Mouse (Mus musculus): ENCODE measurements around the gene Gm17359.

Gene Gm17359

GRCm38 (mm10) chr3:79475980-79476379, 139.5 kb downstream of the Gm17359 start:
- DNase-seq (ENCODE audit: low spot score in 2 of 2), result no peak

GRCm38 (mm10) chr3:79478400-79478799, 141.9 kb downstream of the Gm17359 start:
- no peak for DNase-seq (ENCODE audit: low spot score in 2 of 2)

- DNase-seq (ENCODE audit: low spot score in 2 of 2), result no peak
Measured at GRCm38 (mm10) chr3:79478880-79479279, 142.4 kb downstream of the Gm17359 start.

- no peak for DNase-seq (ENCODE audit: low spot score in 2 of 2)
Measured at GRCm38 (mm10) chr3:79484286-79485063, 148.0 kb downstream of the Gm17359 start.

- no peak for DNase-seq (ENCODE audit: low spot score in 2 of 2)
Measured at GRCm38 (mm10) chr3:79488025-79488424, 151.6 kb downstream of the Gm17359 start.

- DNase-seq (ENCODE audit: low spot score in 2 of 2), result no peak
Measured at GRCm38 (mm10) chr3:79490102-79490501, 153.6 kb downstream of the Gm17359 start.

GRCm38 (mm10) chr3:79491614-79492013, 155.2 kb downstream of the Gm17359 start:
- no peak for DNase-seq (ENCODE audit: low spot score in 2 of 2)

- DNase-seq (ENCODE audit: low spot score in 2 of 2), result no peak
Measured at GRCm38 (mm10) chr3:79493064-79493463, 156.6 kb downstream of the Gm17359 start.

GRCm38 (mm10) chr3:79494028-79494427, 157.6 kb downstream of the Gm17359 start:
- DNase-seq (ENCODE audit: low spot score in 2 of 2), result no peak

GRCm38 (mm10) chr3:79495151-79495550, 158.7 kb downstream of the Gm17359 start:
- no peak for DNase-seq (ENCODE audit: low spot score in 2 of 2)

GRCm38 (mm10) chr3:79496668-79497067, 160.2 kb downstream of the Gm17359 start:
- DNase-seq (ENCODE audit: low spot score in 2 of 2), result no peak

- DNase-seq (ENCODE audit: low spot score in 2 of 2), result no peak
Measured at GRCm38 (mm10) chr3:79500279-79500678, 163.8 kb downstream of the Gm17359 start.

- no peak for DNase-seq (ENCODE audit: low spot score in 2 of 2)
Measured at GRCm38 (mm10) chr3:79501166-79501728, 164.8 kb downstream of the Gm17359 start.
